In the genomic region with DNA sequence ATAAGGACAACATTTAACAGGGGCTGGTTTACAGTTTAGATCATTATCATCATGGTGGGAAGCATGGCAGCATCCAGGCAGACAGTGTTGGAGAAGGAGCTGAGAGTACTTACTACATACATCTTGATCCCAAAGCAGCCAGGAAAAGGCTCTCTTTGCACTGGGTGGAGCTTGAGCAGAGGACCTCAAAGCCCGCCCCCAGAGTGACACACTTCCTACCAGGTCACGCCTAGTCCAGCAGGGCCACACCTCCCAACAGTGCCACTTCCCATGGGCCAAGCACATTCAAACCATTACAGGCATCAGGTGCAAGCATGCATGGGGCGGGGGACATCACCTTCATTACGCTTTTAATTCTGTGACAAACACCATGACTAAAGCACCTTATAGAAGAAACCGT, we compare ENCODE assay signal across 7 mouse cellular contexts. TPM values are rescaled to one million over a fixed set of nuclear protein-coding genes. Genes with fewer than 3 reads are reported as not detected.
A peak's percentile ranks its signal among the peaks of the same experiment; 100 is the strongest.
DNase-seq lines count a peak whose midpoint lies in the region; ATAC-seq and TF ChIP-seq lines count a peak whose summit lies in the region.

No protein-coding gene starts in this region.

- H3K4me3 ChIP-seq in ES-E14 (ENCODE audit: insufficient read depth in 1 of 2, low read depth in 1 of 2, low read length in 2 of 2, poor library complexity in 1 of 2, severe bottlenecking in 1 of 2) = peak overlapping the region in 1 of 2 experiments; percentile 39; a peak in 1 of 4 replicates
- H3K4me3 ChIP-seq in liver, embryonic 15.5 days (replicated peaks) = no peak overlapping the region
- no peak overlapping the region for H3K4me3 ChIP-seq in stomach, embryonic 15.5 days (replicated peaks)

- H3K27ac ChIP-seq in ES-E14 (ENCODE audit: insufficient read depth, low read depth, low read length, poor library complexity, severe bottlenecking) = no peak overlapping the region
- H3K27ac ChIP-seq in liver, embryonic 15.5 days (replicated peaks) = peak overlapping the region; percentile 51; the same call in 1 of the 2 replicates
- no peak overlapping the region for H3K27ac ChIP-seq in stomach, embryonic 15.5 days

- ATAC-seq in granulocyte monocyte progenitor cell, adult 5-6 weeks (replicated peaks; ENCODE audit: poor library complexity, severe bottlenecking) = peak; percentile 57
- ATAC-seq in liver, embryonic 15.5 days (ENCODE audit: insufficient read depth) = peak; percentile 40
- ATAC-seq in stomach, embryonic 15.5 days (ENCODE audit: insufficient read depth, low FRiP score, low read depth) = peak; percentile 32; the same call in 1 of the 2 replicates

- in situ Hi-C loops in ES-E14 (cut with MboI; ENCODE audit: low sequenced_read_pairs in 2 of 2, unreplicated experiment in 2 of 2) = no loop called here

- no peaks in the 10 kb centered on the region for H3K36me3 ChIP-seq in ES-E14 (ENCODE audit: control insufficient read depth, insufficient read depth, low read length, poor library complexity, severe bottlenecking)
- H3K36me3 ChIP-seq in liver, embryonic 15.5 days (replicated peaks) = no peaks in the 10 kb centered on the region
- H3K36me3 ChIP-seq in stomach, embryonic 15.5 days = no peaks in the 10 kb centered on the region

- WGBS in liver, embryonic 15.5 days (ENCODE audit: insufficient replicate concordance) = 28% methylated on average over 5 of the region's 5 CpGs
- WGBS in stomach, embryonic 15.5 days = 36% methylated on average over 5 of the region's 5 CpGs

- H3K4me1 ChIP-seq in ES-E14 (ENCODE audit: control insufficient read depth in 2 of 2, insufficient read depth in 2 of 2, low read length in 2 of 2, poor library complexity in 1 of 2) = peaks cover 6 to 8% of the 10 kb centered on the region in 2 experiments
- H3K4me1 ChIP-seq in liver, embryonic 15.5 days (replicated peaks) = peaks cover 53% of the 10 kb centered on the region
- peaks cover 14% of the 10 kb centered on the region for H3K4me1 ChIP-seq in stomach, embryonic 15.5 days

- H3K9ac ChIP-seq in ES-E14 (ENCODE audit: insufficient read depth, low read depth, low read length, poor library complexity, severe bottlenecking) = no peak overlapping the region; the same call in 1 of the 2 replicates
- H3K9ac ChIP-seq in liver, embryonic 15.5 days = no peak overlapping the region; the same call in 1 of the 2 replicates
- no peak overlapping the region for H3K9ac ChIP-seq in stomach, embryonic 15.5 days

- H3K4me2 ChIP-seq in liver, embryonic 15.5 days = no peak overlapping the region; the same call in 1 of the 2 replicates
- H3K4me2 ChIP-seq in stomach, embryonic 15.5 days = no peak overlapping the region

- peak; percentile 31 to 49 for DNase-seq in B cell, adult 2 months
- DNase-seq in ES-E14 (ENCODE audit: low read depth, low spot score) = peak; percentile 71
- DNase-seq in layer of hippocampus, postnatal 10 days (ENCODE audit: low spot score in 2 of 2) = no peak
- no peak for DNase-seq in cerebellum, postnatal 4 days (ENCODE audit: low spot score in 2 of 2)

- H3K27me3 ChIP-seq in liver, embryonic 15.5 days = no peaks in the 10 kb centered on the region
- H3K27me3 ChIP-seq in stomach, embryonic 15.5 days (replicated peaks) = no peaks in the 10 kb centered on the region

- no peaks in the 10 kb centered on the region for H3K9me3 ChIP-seq in ES-E14 (ENCODE audit: control insufficient read depth, insufficient read depth, low read depth, low read length)
- H3K9me3 ChIP-seq in liver, embryonic 15.5 days (replicated peaks) = no peaks in the 10 kb centered on the region
- H3K9me3 ChIP-seq in stomach, embryonic 15.5 days = no peaks in the 10 kb centered on the region

TF ChIP-seq in ES-E14, 5 proteins besides CTCF, POLR2A, EP300 and RAD21:
- TF ChIP-seq ZC3H11A (IDR thresholded peaks at IDR 0.05; ENCODE audit: borderline replicate concordance, low read depth, low read length) = no peak
- TF ChIP-seq HCFC1 (IDR thresholded peaks at IDR 0.05; ENCODE audit: borderline replicate concordance, insufficient read depth, low read length) = no peak
- TF ChIP-seq MAFK (IDR thresholded peaks at IDR 0.05; ENCODE audit: insufficient read depth, low read depth, low read length) = no peak
- TF ChIP-seq ZNF384 (IDR thresholded peaks at IDR 0.05; ENCODE audit: low read depth, low read length) = no peak
- TF ChIP-seq CHD2 (IDR thresholded peaks at IDR 0.05; ENCODE audit: low read depth, low read length) = no peak

RNA-seq across cellular contexts. Expression of a gene that starts 2.2 kb away (rescaled TPM):
- total RNA-seq in ES-E14 (2012; rRNA removed) = 74.8 and 106 TPM in 2 replicates
- total RNA-seq in granulocyte monocyte progenitor cell, adult 5-6 weeks (2014; fragmentation: Nextera tagmentation) = 43.2 and 47.8 TPM in 2 replicates
- total RNA-seq in granulocyte monocyte progenitor cell, adult 5-6 weeks (2017) = 34.5 and 42.2 TPM in 2 replicates
- 20.2 and 21.8 TPM in 2 replicates for polyA plus RNA-seq in liver, embryonic 15.5 days (2015; fragmentation: Nextera tagmentation; extraction: Ambion mirVana)
- polyA plus RNA-seq in stomach, embryonic 15.5 days (2015; fragmentation: Nextera tagmentation; extraction: Ambion mirVana) = 76.1 and 82.3 TPM in 2 replicates
- total RNA-seq in layer of hippocampus, postnatal 10 days (2021) = 100 to 1,000 TPM; 135 to 139 TPM

RNA-seq across cellular contexts. Expression of a gene that starts 10.7 kb away (rescaled TPM):
- 31.9 and 41.2 TPM in 2 replicates for total RNA-seq in ES-E14 (2012; rRNA removed)
- total RNA-seq in granulocyte monocyte progenitor cell, adult 5-6 weeks (2014; fragmentation: Nextera tagmentation) = 41.6 and 52.6 TPM in 2 replicates
- total RNA-seq in granulocyte monocyte progenitor cell, adult 5-6 weeks (2017) = 9.7 and 13.4 TPM in 2 replicates
- 8.1 and 9.3 TPM in 2 replicates for polyA plus RNA-seq in liver, embryonic 15.5 days (2015; fragmentation: Nextera tagmentation; extraction: Ambion mirVana)
- polyA plus RNA-seq in stomach, embryonic 15.5 days (2015; fragmentation: Nextera tagmentation; extraction: Ambion mirVana) = 17.3 and 17.4 TPM in 2 replicates
- 10 to 100 TPM; 61.0 to 67.4 TPM for total RNA-seq in layer of hippocampus, postnatal 10 days (2021)

RNA-seq across cellular contexts. Expression of a gene that starts 42.3 kb away (rescaled TPM):
- 8.9 and 13.9 TPM in 2 replicates for total RNA-seq in ES-E14 (2012; rRNA removed)
- 9.0 and 17.3 TPM in 2 replicates for total RNA-seq in granulocyte monocyte progenitor cell, adult 5-6 weeks (2014; fragmentation: Nextera tagmentation)
- 7.1 and 7.8 TPM in 2 replicates for total RNA-seq in granulocyte monocyte progenitor cell, adult 5-6 weeks (2017)
- 7.1 and 8.1 TPM in 2 replicates for polyA plus RNA-seq in liver, embryonic 15.5 days (2015; fragmentation: Nextera tagmentation; extraction: Ambion mirVana)
- polyA plus RNA-seq in stomach, embryonic 15.5 days (2015; fragmentation: Nextera tagmentation; extraction: Ambion mirVana) = 27.1 and 32.0 TPM in 2 replicates
- total RNA-seq in layer of hippocampus, postnatal 10 days (2021) = 10 to 100 TPM; 51.0 to 69.9 TPM

RNA-seq across cellular contexts. Expression of a gene that starts 42.5 kb away (rescaled TPM):
- total RNA-seq in ES-E14 (2012; rRNA removed) = 18.8 and 29.2 TPM in 2 replicates
- total RNA-seq in granulocyte monocyte progenitor cell, adult 5-6 weeks (2014; fragmentation: Nextera tagmentation) = 34.1 and 37.2 TPM in 2 replicates
- total RNA-seq in granulocyte monocyte progenitor cell, adult 5-6 weeks (2017) = 34.2 and 59.8 TPM in 2 replicates
- polyA plus RNA-seq in liver, embryonic 15.5 days (2015; fragmentation: Nextera tagmentation; extraction: Ambion mirVana) = 28.0 and 31.6 TPM in 2 replicates
- polyA plus RNA-seq in stomach, embryonic 15.5 days (2015; fragmentation: Nextera tagmentation; extraction: Ambion mirVana) = 46.2 and 47.5 TPM in 2 replicates
- 10 to 100 TPM; 21.2 to 22.5 TPM for total RNA-seq in layer of hippocampus, postnatal 10 days (2021)

RNA-seq across cellular contexts. Expression of a gene that starts 53.7 kb away (rescaled TPM):
- 31.4 and 39.6 TPM in 2 replicates for total RNA-seq in ES-E14 (2012; rRNA removed)
- total RNA-seq in granulocyte monocyte progenitor cell, adult 5-6 weeks (2014; fragmentation: Nextera tagmentation) = 88.0 and 106 TPM in 2 replicates
- total RNA-seq in granulocyte monocyte progenitor cell, adult 5-6 weeks (2017) = 13.8 and 18.3 TPM in 2 replicates
- polyA plus RNA-seq in liver, embryonic 15.5 days (2015; fragmentation: Nextera tagmentation; extraction: Ambion mirVana) = 31.3 and 32.8 TPM in 2 replicates
- 52.6 and 62.0 TPM in 2 replicates for polyA plus RNA-seq in stomach, embryonic 15.5 days (2015; fragmentation: Nextera tagmentation; extraction: Ambion mirVana)
- 10 to 100 TPM; 42.9 to 45.3 TPM for total RNA-seq in layer of hippocampus, postnatal 10 days (2021)

Comparison
In these comparisons a context has a peak if more than half of its experiments do, and no peak if none do; other contexts are left out.
1. DNase-seq: peak in B cell, adult 2 months (2 of 2) and ES-E14 (single experiment); none in layer of hippocampus, postnatal 10 days (0 of 2) and cerebellum, postnatal 4 days (0 of 2).
2. Peak in every context shown above with its lines, with median percentiles within 50 percentile points of each other: ATAC-seq.